Mouse (Mus musculus) c-Kit-positive CD71-negative TER-119-negative erythroid progenitor cells, embryonic 14.5 days (primary cell): ENCODE measurements around the gene B3galt1.
A peak's percentile ranks its signal among the peaks of the same experiment; 100 is the strongest.

Experiments used
- DNase-seq: peaks from one replicate; pipeline ENCODE4 v3.0.0-alpha.2; 2013; ENCODE audit warnings: low read depth

Gene B3galt1

GRCm38 (mm10) chr2:67565480-67566331, at the start of gene B3galt1:
TSS of gene B3galt1 (plus strand) at chr2:67565871.
- peak; percentile 12 for DNase-seq

- DNase-seq, result no peak
Observed at GRCm38 (mm10) chr2:67516405-67516804, 49.3 kb upstream of the B3galt1 start.

- no peak for DNase-seq
Observed at GRCm38 (mm10) chr2:67535347-67535746, 30.3 kb upstream of the B3galt1 start.

GRCm38 (mm10) chr2:67539426-67539825, 26.2 kb upstream of the B3galt1 start:
- no peak for DNase-seq

- no peak for DNase-seq
Observed at GRCm38 (mm10) chr2:67541957-67542696, 23.5 kb upstream of the B3galt1 start.

GRCm38 (mm10) chr2:67544426-67544825, 21.2 kb upstream of the B3galt1 start:
- no peak for DNase-seq

- no peak for DNase-seq
Observed at GRCm38 (mm10) chr2:67564851-67565479, 706 bp upstream of the B3galt1 start.

GRCm38 (mm10) chr2:67566566-67566965, 895 bp downstream of the B3galt1 start:
- no peak for DNase-seq

GRCm38 (mm10) chr2:67567141-67567680, 1.5 kb downstream of the B3galt1 start:
- DNase-seq, result no peak

GRCm38 (mm10) chr2:67576634-67577033, 11.0 kb downstream of the B3galt1 start:
- DNase-seq, result no peak

- no peak for DNase-seq
Observed at GRCm38 (mm10) chr2:67583091-67583490, 17.4 kb downstream of the B3galt1 start.

GRCm38 (mm10) chr2:67590408-67590807, 24.7 kb downstream of the B3galt1 start:
- no peak for DNase-seq

GRCm38 (mm10) chr2:67591831-67592629, 26.4 kb downstream of the B3galt1 start:
- DNase-seq, result no peak

- DNase-seq, result no peak
Observed at GRCm38 (mm10) chr2:67622902-67623301, 57.2 kb downstream of the B3galt1 start.

- DNase-seq, result no peak
Observed at GRCm38 (mm10) chr2:67627667-67628066, 62.0 kb downstream of the B3galt1 start.

GRCm38 (mm10) chr2:67628289-67628688, 62.6 kb downstream of the B3galt1 start:
- no peak for DNase-seq

GRCm38 (mm10) chr2:67654847-67655246, 89.2 kb downstream of the B3galt1 start:
- no peak for DNase-seq

- no peak for DNase-seq
Observed at GRCm38 (mm10) chr2:67657372-67657771, 91.7 kb downstream of the B3galt1 start.

GRCm38 (mm10) chr2:67658091-67658490, 92.4 kb downstream of the B3galt1 start:
- no peak for DNase-seq

- DNase-seq, result no peak
Observed at GRCm38 (mm10) chr2:67671721-67672120, 106.0 kb downstream of the B3galt1 start.

- no peak for DNase-seq
Observed at GRCm38 (mm10) chr2:67677697-67678096, 112.0 kb downstream of the B3galt1 start.

- DNase-seq, result no peak
Observed at GRCm38 (mm10) chr2:67724249-67724648, 158.6 kb downstream of the B3galt1 start.
